ENCODE assay signal across 8 mouse cellular contexts in the genomic region with DNA sequence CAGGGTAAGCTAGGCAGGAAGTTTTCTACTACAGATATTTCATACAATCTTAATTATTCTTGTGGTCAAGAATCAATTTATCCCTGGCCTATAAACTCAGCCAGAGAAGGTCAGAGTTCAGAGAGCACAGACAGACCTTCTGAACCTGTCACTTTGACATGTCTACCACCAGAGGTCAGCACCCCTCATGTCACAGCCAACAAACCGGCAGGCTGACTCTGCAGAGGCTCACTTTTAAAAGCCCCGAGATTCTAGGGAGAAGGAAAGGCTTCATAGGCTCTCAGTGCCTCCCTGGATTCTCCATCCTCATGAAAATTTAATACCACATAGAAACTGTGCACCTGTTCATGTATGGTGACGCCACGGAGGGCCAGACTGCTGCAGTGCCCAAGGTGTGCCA.
DNase-seq lines count a peak whose midpoint lies in the region; ATAC-seq and TF ChIP-seq lines count a peak whose summit lies in the region.

No protein-coding gene starts in this region.

- H3K4me3 ChIP-seq in forebrain, postnatal 0 days (ENCODE audit: low read depth, low read length) = no peak overlapping the region
- H3K4me3 ChIP-seq in forebrain, embryonic 16.5 days (replicated peaks; ENCODE audit: low read length) = no peak overlapping the region
- H3K4me3 ChIP-seq in lung, embryonic 14.5 days (ENCODE audit: low read depth, low read length) = no peak overlapping the region

- no peak overlapping the region for H3K4me2 ChIP-seq in forebrain, postnatal 0 days (ENCODE audit: low read depth)
- H3K4me2 ChIP-seq in forebrain, embryonic 16.5 days (ENCODE audit: low read length) = no peak overlapping the region
- H3K4me2 ChIP-seq in lung, embryonic 14.5 days = no peak overlapping the region

- peak; percentile 51 for DNase-seq in forebrain, postnatal 0 days
- peak; percentile 56 for DNase-seq in CD4-positive helper T cell, adult 2 months (ENCODE audit: low read depth, low spot score)
- peak; percentile 49 to 66 for DNase-seq in cerebellum, adult 18-20 months
- DNase-seq in heart, postnatal 4 days = peak; percentile 59
- peak; percentile 57 for DNase-seq in lung, embryonic 14.5 days
- peak; percentile 66 for DNase-seq in thymus, postnatal 4 days
- no peak for DNase-seq in urinary bladder, postnatal 36 days (ENCODE audit: low spot score in 2 of 2)

- no peak overlapping the region for H3K27ac ChIP-seq in forebrain, postnatal 0 days (ENCODE audit: low read depth, low read length)
- no peak overlapping the region for H3K27ac ChIP-seq in forebrain, embryonic 16.5 days (ENCODE audit: low read length)
- no peak overlapping the region for H3K27ac ChIP-seq in lung, embryonic 14.5 days (ENCODE audit: low read depth)

- TF ChIP-seq CTCF in forebrain, postnatal 0 days (IDR thresholded peaks at IDR 0.05; ENCODE audit: low read depth) = peak; percentile 62
- TF ChIP-seq CTCF in lung, embryonic 14.5 days (IDR thresholded peaks at IDR 0.05; ENCODE audit: low read depth) = peak; percentile 62

- H3K4me1 ChIP-seq in forebrain, postnatal 0 days (ENCODE audit: insufficient read depth) = peaks cover 13% of the 10 kb centered on the region; the same call in 1 of the 2 replicates
- H3K4me1 ChIP-seq in forebrain, embryonic 16.5 days (replicated peaks; ENCODE audit: control insufficient read depth, insufficient read depth, low read length) = peaks cover 30% of the 10 kb centered on the region
- H3K4me1 ChIP-seq in lung, embryonic 14.5 days (ENCODE audit: insufficient read depth) = peaks cover 8% of the 10 kb centered on the region; the same call in 1 of the 2 replicates

- no peaks in the 10 kb centered on the region for H3K27me3 ChIP-seq in forebrain, postnatal 0 days (ENCODE audit: insufficient read depth, low read length)
- no peaks in the 10 kb centered on the region for H3K27me3 ChIP-seq in forebrain, embryonic 16.5 days (replicated peaks; ENCODE audit: control insufficient read depth, insufficient read depth, low read length)
- H3K27me3 ChIP-seq in lung, embryonic 14.5 days (ENCODE audit: insufficient read depth, low read length) = no peaks in the 10 kb centered on the region

- H3K9me3 ChIP-seq in forebrain, postnatal 0 days (ENCODE audit: low read length) = no peaks in the 10 kb centered on the region
- H3K9me3 ChIP-seq in forebrain, embryonic 16.5 days (ENCODE audit: control insufficient read depth, low read length) = no peaks in the 10 kb centered on the region
- no peaks in the 10 kb centered on the region for H3K9me3 ChIP-seq in lung, embryonic 14.5 days (ENCODE audit: low read depth, low read length)

- WGBS in forebrain, postnatal 0 days = 19% methylated on average over 4 of the region's 4 CpGs
- 22% methylated on average over 4 of the region's 4 CpGs for WGBS in forebrain, embryonic 16.5 days
- WGBS in lung, embryonic 14.5 days = 30% methylated on average over 4 of the region's 4 CpGs

- H3K36me3 ChIP-seq in forebrain, postnatal 0 days (ENCODE audit: insufficient read depth) = 0 out of 2 replicates have a peak, but pooled peaks cover 7% of the 10 kb centered on the region
- H3K36me3 ChIP-seq in forebrain, embryonic 16.5 days (ENCODE audit: control insufficient read depth, insufficient read depth) = no peaks in the 10 kb centered on the region; the same call in 1 of the 2 replicates
- no peaks in the 10 kb centered on the region for H3K36me3 ChIP-seq in lung, embryonic 14.5 days (ENCODE audit: insufficient read depth)

- no peak overlapping the region for H3K9ac ChIP-seq in forebrain, postnatal 0 days
- H3K9ac ChIP-seq in forebrain, embryonic 16.5 days (replicated peaks; ENCODE audit: low read depth, low read length) = no peak overlapping the region
- no peak overlapping the region for H3K9ac ChIP-seq in lung, embryonic 14.5 days

- 0 out of 2 replicates have a peak, but pooled peaks have one; percentile 30 for ATAC-seq in forebrain, postnatal 0 days
- no peak for ATAC-seq in forebrain, embryonic 16.5 days
- no peak; the same call in 1 of the 2 replicates for ATAC-seq in lung, embryonic 14.5 days (ENCODE audit: insufficient read depth)

Comparison
In these comparisons a context has a peak if more than half of its experiments do, and no peak if none do; other contexts are left out.
1. DNase-seq: peak in forebrain, postnatal 0 days (single experiment), CD4-positive helper T cell, adult 2 months (single experiment), cerebellum, adult 18-20 months (2 of 2), heart, postnatal 4 days (single experiment), lung, embryonic 14.5 days (single experiment) and thymus, postnatal 4 days (single experiment); none in urinary bladder, postnatal 36 days (0 of 2).